Comparison of ENCODE assay signal across 12 mouse cellular contexts in genomic region chr1:181332597-181332996, GRCm38 (mm10). TPM values are rescaled to one million over a fixed set of nuclear protein-coding genes. Genes with fewer than 3 reads are reported as not detected.
A peak's percentile ranks its signal among the peaks of the same experiment; 100 is the strongest.
DNase-seq lines count a peak whose midpoint lies in the region; ATAC-seq lines count a peak whose summit lies in the region.
"Had no signal": no experiment of that assay in that cellular context is flagged by ENCODE, and none has a peak within 500 bp of the region (broad histone marks: within the 10 kb centered on the region; RNA-seq: fewer than 3 reads in every experiment).

No protein-coding gene starts in this region.

- 0 out of 2 replicates have a peak overlapping the region, but pooled peaks have one; percentile 13 for H3K27ac ChIP-seq in neural tube, embryonic 15.5 days (replicated peaks)
- H3K27ac ChIP-seq in liver, embryonic 16.5 days (ENCODE audit: low read length), result peak overlapping the region; percentile 64
- H3K27ac ChIP-seq in midbrain, embryonic 15.5 days, result no peak overlapping the region
- H3K27ac ChIP-seq: hindbrain, embryonic 15.5 days; layer of hippocampus, adult 2 months had no signal

- H3K4me3 ChIP-seq in neural tube, embryonic 15.5 days (replicated peaks), result no peak overlapping the region
- no peak overlapping the region for H3K4me3 ChIP-seq in liver, embryonic 16.5 days (ENCODE audit: low read depth, low read length)
- H3K4me3 ChIP-seq in midbrain, embryonic 15.5 days, result no peak overlapping the region
- H3K4me3 ChIP-seq: hindbrain, embryonic 15.5 days; layer of hippocampus, adult 2 months had no signal

- no peak overlapping the region for H3K9ac ChIP-seq in neural tube, embryonic 15.5 days (replicated peaks)
- no peak overlapping the region for H3K9ac ChIP-seq in liver, embryonic 16.5 days (ENCODE audit: low read depth, low read length)
- H3K9ac ChIP-seq in midbrain, embryonic 15.5 days, result no peak overlapping the region
- H3K9ac ChIP-seq: hindbrain, embryonic 15.5 days had no signal

- no peaks in the 10 kb centered on the region for H3K4me1 ChIP-seq in neural tube, embryonic 15.5 days
- H3K4me1 ChIP-seq in liver, embryonic 16.5 days (ENCODE audit: control insufficient read depth, low read depth, low read length), result peaks cover 53% of the 10 kb centered on the region
- H3K4me1 ChIP-seq in midbrain, embryonic 15.5 days, result no peaks in the 10 kb centered on the region
- H3K4me1 ChIP-seq: hindbrain, embryonic 15.5 days had no signal

- no peaks in the 10 kb centered on the region for H3K36me3 ChIP-seq in neural tube, embryonic 15.5 days
- no peaks in the 10 kb centered on the region for H3K36me3 ChIP-seq in liver, embryonic 16.5 days (ENCODE audit: control insufficient read depth, insufficient read depth)
- H3K36me3 ChIP-seq in midbrain, embryonic 15.5 days (replicated peaks), result no peaks in the 10 kb centered on the region
- H3K36me3 ChIP-seq: hindbrain, embryonic 15.5 days had no signal

- no peaks in the 10 kb centered on the region for H3K27me3 ChIP-seq in neural tube, embryonic 15.5 days (replicated peaks)
- H3K27me3 ChIP-seq in liver, embryonic 16.5 days (ENCODE audit: control insufficient read depth, insufficient read depth, low read depth, low read length), result no peaks in the 10 kb centered on the region
- H3K27me3 ChIP-seq in midbrain, embryonic 15.5 days (replicated peaks), result no peaks in the 10 kb centered on the region
- H3K27me3 ChIP-seq: hindbrain, embryonic 15.5 days had no signal

- WGBS in neural tube, embryonic 15.5 days, result 62% methylated on average over 2 of the region's 2 CpGs
- 17% methylated on average over 2 of the region's 2 CpGs for WGBS in liver, embryonic 16.5 days (ENCODE audit: insufficient replicate concordance)
- 27% methylated on average over 2 of the region's 2 CpGs for WGBS in midbrain, embryonic 15.5 days

- no peak for DNase-seq in neural tube, embryonic 10.5 days (ENCODE audit: extremely low spot score, low spot score)
- peak; percentile 35 for DNase-seq in heart, adult 8-10 months (ENCODE audit: low spot score)
- DNase-seq in frontal cortex, adult 2 months (ENCODE audit: extremely low spot score in 1 of 2, low spot score in 1 of 2), result no peak
- no peak for DNase-seq in right cerebral cortex, postnatal 10 days (ENCODE audit: low spot score in 2 of 2)

- ATAC-seq in neural tube, embryonic 15.5 days (ENCODE audit: low FRiP score), result no peak
- no peak for ATAC-seq in liver, embryonic 16.5 days (ENCODE audit: low read depth)
- ATAC-seq in midbrain, embryonic 15.5 days (replicated peaks), result no peak

- H3K4me2 ChIP-seq in neural tube, embryonic 15.5 days, result no peak overlapping the region
- H3K4me2 ChIP-seq in liver, embryonic 16.5 days (ENCODE audit: low read depth, low read length), result no peak overlapping the region
- H3K4me2 ChIP-seq in midbrain, embryonic 15.5 days, result no peak overlapping the region
- H3K4me2 ChIP-seq: hindbrain, embryonic 15.5 days had no signal

- no peaks in the 10 kb centered on the region for H3K9me3 ChIP-seq in neural tube, embryonic 15.5 days (replicated peaks)
- H3K9me3 ChIP-seq in liver, embryonic 16.5 days (replicated peaks; ENCODE audit: control insufficient read depth, low read length), result peaks cover 10% of the 10 kb centered on the region
- no peaks in the 10 kb centered on the region for H3K9me3 ChIP-seq in midbrain, embryonic 15.5 days
- H3K9me3 ChIP-seq: hindbrain, embryonic 15.5 days had no signal

RNA-seq across cellular contexts. Expression of gene Cnih3, which starts 19.8 kb away (rescaled TPM):
- 15.8 and 20.2 TPM in 2 replicates for polyA plus RNA-seq in neural tube, embryonic 15.5 days (2015; fragmentation: Nextera tagmentation; extraction: Ambion mirVana)
- total RNA-seq in heart, adult 8-10 months (2022), result not detected
- polyA plus RNA-seq in liver, embryonic 16.5 days (2015; fragmentation: Nextera tagmentation; extraction: Ambion mirVana), result not detected in 2 replicates
- polyA plus RNA-seq in frontal cortex, adult 2 months (2012; rRNA removed), result 45.6 and 61.1 TPM in 2 replicates
- 10.8 and 13.7 TPM in 2 replicates for polyA plus RNA-seq in midbrain, embryonic 15.5 days (2015; fragmentation: Nextera tagmentation; extraction: Ambion mirVana)
- total RNA-seq: liver, adult 2 months; neutrophil, adult 5-6 weeks had no signal
- polyA plus RNA-seq: liver, adult 2 months; spleen, adult 2 months had no signal

Comparison
In these comparisons a context has a peak if more than half of its experiments do, and no peak if none do; other contexts are left out.
1. RNA of gene Cnih3, which starts 19.8 kb away (polyA plus RNA-seq): 45.6 to 61.1 TPM in frontal cortex, adult 2 months, 15.8 to 20.2 TPM in neural tube, embryonic 15.5 days and 10.8 to 13.7 TPM in midbrain, embryonic 15.5 days; not detected in liver, embryonic 16.5 days; every median in the first group is over 10 times any median in the second.